Mouse (Mus musculus): ENCODE results near the gene Sh3gl2.

DNA sequence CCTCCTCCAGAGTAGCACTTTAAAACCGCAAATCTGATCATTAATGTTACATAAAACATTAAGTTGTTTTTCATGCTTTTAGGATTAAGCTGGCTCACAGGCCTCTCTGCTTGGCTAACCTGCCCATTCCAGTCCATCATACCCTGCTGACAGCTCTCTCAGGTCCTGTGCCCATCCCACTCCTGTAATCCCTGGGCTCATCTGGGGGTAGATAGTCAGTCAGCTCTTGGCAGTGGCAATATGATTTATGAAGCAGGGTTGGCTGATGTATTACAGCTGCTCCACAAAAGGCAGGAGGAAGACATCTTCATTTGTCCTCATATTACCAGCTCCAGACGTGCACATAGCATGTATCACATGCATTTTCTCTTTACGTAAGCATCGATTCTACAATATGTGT, 158.3 kb downstream of the Sh3gl2 start:
- no peak for TF ChIP-seq CTCF (IDR thresholded peaks at IDR 0.05; ENCODE audit: control insufficient read depth, insufficient read depth, insufficient replicate concordance, low read depth, low read length)
- TF ChIP-seq POLR2A (IDR thresholded peaks at IDR 0.05; ENCODE audit: control insufficient read depth, low read depth, low read length) = no peak

All from testis, adult 2 months (tissue).